Mouse (Mus musculus): ENCODE data around the gene Zfp882. TPM values are rescaled to one million over a fixed set of nuclear protein-coding genes. Genes with fewer than 3 reads are reported as not detected.
"Not testable (repeated sequence)": the region's sequence is repeated elsewhere in the genome, so short reads cannot be mapped to it uniquely, and the experiment has no call there.

Gene Zfp882
- total and polyA plus RNA-seq, 2 experiments from 2014 or later, result 7.4 to 7.9 TPM

GRCm38 (mm10) chr8:71940293-71941208, 32.1 kb downstream of the Zfp882 start:
- Histone ChIP-seq H3K9ac (replicated peaks; ENCODE audit: low read length) (no peak overlapping the region), H3K9me3 (ENCODE audit: low read length) (no peaks in the 10 kb centered on the region), H3K4me1 (ENCODE audit: insufficient read depth, low read length) (no peaks in the 10 kb centered on the region), H3K4me3 (ENCODE audit: low read length) (no peak overlapping the region), H3K36me3 (ENCODE audit: insufficient read depth, low read length) (no peaks in the 10 kb centered on the region), H3K27me3 (ENCODE audit: insufficient read depth, low read length) (no peaks in the 10 kb centered on the region), H3K4me2 (ENCODE audit: low read depth, low read length) (no peak overlapping the region), H3K27ac (no peak overlapping the region)
- TF ChIP-seq CTCF (IDR thresholded peaks at IDR 0.05; ENCODE audit: low read depth), result no peak
- DNase-seq (ENCODE audit: low spot score) (no peak), ATAC-seq (no peak)
- 90% methylated on average over 2 of the region's 2 CpGs for whole genome bisulfite sequencing

- H3K9me3 ChIP-seq (ENCODE audit: low read length), result no peaks in the 10 kb centered on the region
- no peaks in the 10 kb centered on the region for H3K36me3 ChIP-seq (ENCODE audit: insufficient read depth, low read length)
- no peak for TF ChIP-seq CTCF (IDR thresholded peaks at IDR 0.05; ENCODE audit: low read depth)
- H3K27me3 ChIP-seq (ENCODE audit: insufficient read depth, low read length), result no peaks in the 10 kb centered on the region
- H3K27ac ChIP-seq, result no peak overlapping the region
- no peaks in the 10 kb centered on the region for H3K4me1 ChIP-seq (ENCODE audit: insufficient read depth, low read length)
- WGBS, result 82% methylated on average over 1 of the region's 1 CpGs
- DNase-seq (ENCODE audit: low spot score) (no peak), ATAC-seq (no peak)
- H3K4me2 ChIP-seq (ENCODE audit: low read depth, low read length), result no peak overlapping the region
- no peak overlapping the region for H3K9ac ChIP-seq (replicated peaks; ENCODE audit: low read length)
- H3K4me3 ChIP-seq (ENCODE audit: low read length), result no peak overlapping the region
Measured at GRCm38 (mm10) chr8:71941776-71942175, 33.4 kb downstream of the Zfp882 start.

GRCm38 (mm10) chr8:71948624-71949023, 40.2 kb downstream of the Zfp882 start:
- 96% methylated on average over 5 of the region's 5 CpGs for WGBS

GRCm38 (mm10) chr8:71950482-71951221, 42.2 kb downstream of the Zfp882 start, which contains the start of gene Zfp961:
Gene Zfp961, plus strand, starts transcription at chr8:71951038.
- Histone ChIP-seq H3K4me2 (ENCODE audit: low read depth, low read length) (peak within 1 kb of the TSS; percentile 64), H3K36me3 (ENCODE audit: insufficient read depth, low read length) (no peaks in the 10 kb centered on the region), H3K9ac (replicated peaks; ENCODE audit: low read length) (peak within 1 kb of the TSS; percentile 71), H3K27ac (peak within 1 kb of the TSS; percentile 79), H3K4me1 (ENCODE audit: insufficient read depth, low read length) (peaks cover 6% of the 10 kb centered on the region; the same call in 1 of the 2 replicates), H3K9me3 (ENCODE audit: low read length) (0 out of 2 replicates have a peak, but pooled peaks cover 4% of the 10 kb centered on the region), H3K4me3 (ENCODE audit: low read length) (peak within 1 kb of the TSS; percentile 80), H3K27me3 (ENCODE audit: insufficient read depth, low read length) (no peaks in the 10 kb centered on the region)
- no peak for TF ChIP-seq CTCF (IDR thresholded peaks at IDR 0.05; ENCODE audit: low read depth)
- ATAC-seq (peak; percentile 100), DNase-seq (ENCODE audit: low spot score) (peak; percentile 99)
- 4% methylated on average over 34 of the region's 34 CpGs for WGBS

More at GRCm38 (mm10) chr8:71948624-71949023, 40.2 kb downstream of the Zfp882 start:
- H3K27ac ChIP-seq, result no peak overlapping the region
- no peak overlapping the region for H3K4me3 ChIP-seq (ENCODE audit: low read length)
- no peak for TF ChIP-seq CTCF (IDR thresholded peaks at IDR 0.05; ENCODE audit: low read depth)
- no peaks in the 10 kb centered on the region for H3K27me3 ChIP-seq (ENCODE audit: insufficient read depth, low read length)
- peaks cover 6% of the 10 kb centered on the region; the same call in 1 of the 2 replicates for H3K4me1 ChIP-seq (ENCODE audit: insufficient read depth, low read length)
- H3K4me2 ChIP-seq (ENCODE audit: low read depth, low read length), result no peak overlapping the region
- H3K9ac ChIP-seq (replicated peaks; ENCODE audit: low read length), result no peak overlapping the region
- no peak for ATAC-seq
- no peak for DNase-seq (ENCODE audit: low spot score)
- H3K36me3 ChIP-seq (ENCODE audit: insufficient read depth, low read length), result no peaks in the 10 kb centered on the region
- no peaks in the 10 kb centered on the region for H3K9me3 ChIP-seq (ENCODE audit: low read length)

- Histone ChIP-seq H3K9me3 (ENCODE audit: low read length) (0 out of 2 replicates have a peak, but pooled peaks cover 4% of the 10 kb centered on the region), H3K9ac (replicated peaks; ENCODE audit: low read length) (peak overlapping the region; percentile 71), H3K4me3 (ENCODE audit: low read length) (peak overlapping the region; percentile 80), H3K27me3 (ENCODE audit: insufficient read depth, low read length) (no peaks in the 10 kb centered on the region), H3K27ac (no peak overlapping the region), H3K36me3 (ENCODE audit: insufficient read depth, low read length) (no peaks in the 10 kb centered on the region), H3K4me1 (ENCODE audit: insufficient read depth, low read length) (peaks cover 6% of the 10 kb centered on the region; the same call in 1 of the 2 replicates), H3K4me2 (ENCODE audit: low read depth, low read length) (peak overlapping the region; percentile 64)
- peak; percentile 10 for DNase-seq (ENCODE audit: low spot score)
- WGBS, result 41% methylated on average over 13 of the region's 14 CpGs
- no peak for TF ChIP-seq CTCF (IDR thresholded peaks at IDR 0.05; ENCODE audit: low read depth)
- ATAC-seq, result no peak
Measured at GRCm38 (mm10) chr8:71951436-71952161, 43.2 kb downstream of the Zfp882 start.

- H3K27ac ChIP-seq, result no peak overlapping the region
- DNase-seq (ENCODE audit: low spot score) (no peak), ATAC-seq (no peak)
- H3K9ac ChIP-seq (replicated peaks; ENCODE audit: low read length), result no peak overlapping the region
- H3K27me3 ChIP-seq (ENCODE audit: insufficient read depth, low read length), result no peaks in the 10 kb centered on the region
- peaks cover 6% of the 10 kb centered on the region; the same call in 1 of the 2 replicates for H3K4me1 ChIP-seq (ENCODE audit: insufficient read depth, low read length)
- TF ChIP-seq CTCF (IDR thresholded peaks at IDR 0.05; ENCODE audit: low read depth), result no peak
- H3K36me3 ChIP-seq (ENCODE audit: insufficient read depth, low read length), result no peaks in the 10 kb centered on the region
- H3K4me3 ChIP-seq (ENCODE audit: low read length), result no peak overlapping the region
- WGBS, result 98% methylated on average over 1 of the region's 1 CpGs
- H3K9me3 ChIP-seq (ENCODE audit: low read length), result 0 out of 2 replicates have a peak, but pooled peaks cover 4% of the 10 kb centered on the region
- peak overlapping the region; percentile 64; the same call in 1 of the 2 replicates for H3K4me2 ChIP-seq (ENCODE audit: low read depth, low read length)
Measured at GRCm38 (mm10) chr8:71952489-71952888, 44.1 kb downstream of the Zfp882 start.

GRCm38 (mm10) chr8:71952961-71953700, 44.7 kb downstream of the Zfp882 start:
- DNase-seq (ENCODE audit: low spot score); H3K4me2 ChIP-seq (ENCODE audit: low read depth, low read length); H3K4me1 ChIP-seq (ENCODE audit: insufficient read depth, low read length); ATAC-seq; H3K36me3 ChIP-seq (ENCODE audit: insufficient read depth, low read length); H3K9ac ChIP-seq (replicated peaks; ENCODE audit: low read length); H3K4me3 ChIP-seq (ENCODE audit: low read length); H3K9me3 ChIP-seq (ENCODE audit: low read length); H3K27ac ChIP-seq; H3K27me3 ChIP-seq (ENCODE audit: insufficient read depth, low read length): not testable (repeated sequence)
- WGBS, result 98% methylated on average over 16 of the region's 16 CpGs
